Mouse (Mus musculus) mouse embryonic stem cell (cell line): Measurements from ENCODE around the gene Golph3.

Source experiments
- in situ Hi-C, 2 experiments: fragments of 300-500 bp; cut with MboI; formaldehyde crosslinking; loops; 1 replicate in 1 of 2; 3 replicates in 1 of 2; pipeline ENCODE4 v1.14.3; 2019 to 2020; ENCODE audit warnings: low sequenced_read_pairs in 2 of 2, low pct_unique_long_range_greater_than_20kb in 1 of 2, mixed read lengths in 1 of 2; ENCODE audit not compliant: unreplicated experiment in 1 of 2

Golph3 gene

GRCm38 (mm10) chr15:12370096-12370495 is 48.8 kb downstream of the Golph3 start:
- in situ Hi-C loops: loop anchor here (5.0 to 10.0 kb wide), 3 partner anchors 207 to 427 kb away; no protein-coding TSS in a partner anchor

GRCm38 (mm10) chr15:12371183-12371582 is 49.9 kb downstream of the Golph3 start:
- in situ Hi-C loops: loop anchor here (5.0 to 10.0 kb wide), 3 partner anchors 206 to 426 kb away; no protein-coding TSS in a partner anchor

- in situ Hi-C loops: loop anchor here (5.0 to 10.0 kb wide), 3 partner anchors 204 to 424 kb away; no protein-coding TSS in a partner anchor
Measured at GRCm38 (mm10) chr15:12373496-12373895, 52.2 kb downstream of the Golph3 start.

GRCm38 (mm10) chr15:12373918-12374317 is 52.7 kb downstream of the Golph3 start:
- in situ Hi-C loops: loop anchor here (5.0 to 10.0 kb wide), 3 partner anchors 203 to 423 kb away; no protein-coding TSS in a partner anchor

GRCm38 (mm10) chr15:12374916-12375315 is 53.7 kb downstream of the Golph3 start:
- in situ Hi-C loops: loop anchor here (5.0 to 10.0 kb wide), 3 partner anchors 202 to 422 kb away; no protein-coding TSS in a partner anchor

- in situ Hi-C loops: loop anchor here in 1 of 2 experiments (10.0 kb wide), 1 partner anchor 419 kb away; no protein-coding TSS in a partner anchor
Measured at GRCm38 (mm10) chr15:12375641-12376311, 54.5 kb downstream of the Golph3 start.

- in situ Hi-C loops: loop anchor here in 1 of 2 experiments (10.0 kb wide), 1 partner anchor 418 kb away; no protein-coding TSS in a partner anchor
Measured at GRCm38 (mm10) chr15:12376491-12377069, 55.3 kb downstream of the Golph3 start.

- in situ Hi-C loops: loop anchor here in 1 of 2 experiments (10.0 kb wide), 1 partner anchor 417 kb away; no protein-coding TSS in a partner anchor
Measured at GRCm38 (mm10) chr15:12377800-12378199, 56.5 kb downstream of the Golph3 start.

GRCm38 (mm10) chr15:12380057-12380456 is 58.8 kb downstream of the Golph3 start:
- in situ Hi-C loops: no loop called here

- in situ Hi-C loops: no loop called here
Measured at GRCm38 (mm10) chr15:12380548-12380947, 59.3 kb downstream of the Golph3 start.

- in situ Hi-C loops: no loop called here
Measured at GRCm38 (mm10) chr15:12384679-12385078, 63.4 kb downstream of the Golph3 start.

GRCm38 (mm10) chr15:12388726-12389489 is 67.7 kb downstream of the Golph3 start:
- in situ Hi-C loops: no loop called here

- in situ Hi-C loops: no loop called here
Measured at GRCm38 (mm10) chr15:12394758-12395157, 73.5 kb downstream of the Golph3 start.

GRCm38 (mm10) chr15:12397032-12397431 is 75.8 kb downstream of the Golph3 start:
- in situ Hi-C loops: no loop called here
